8 mouse cellular contexts compared by ENCODE assay signal in the genomic region with DNA sequence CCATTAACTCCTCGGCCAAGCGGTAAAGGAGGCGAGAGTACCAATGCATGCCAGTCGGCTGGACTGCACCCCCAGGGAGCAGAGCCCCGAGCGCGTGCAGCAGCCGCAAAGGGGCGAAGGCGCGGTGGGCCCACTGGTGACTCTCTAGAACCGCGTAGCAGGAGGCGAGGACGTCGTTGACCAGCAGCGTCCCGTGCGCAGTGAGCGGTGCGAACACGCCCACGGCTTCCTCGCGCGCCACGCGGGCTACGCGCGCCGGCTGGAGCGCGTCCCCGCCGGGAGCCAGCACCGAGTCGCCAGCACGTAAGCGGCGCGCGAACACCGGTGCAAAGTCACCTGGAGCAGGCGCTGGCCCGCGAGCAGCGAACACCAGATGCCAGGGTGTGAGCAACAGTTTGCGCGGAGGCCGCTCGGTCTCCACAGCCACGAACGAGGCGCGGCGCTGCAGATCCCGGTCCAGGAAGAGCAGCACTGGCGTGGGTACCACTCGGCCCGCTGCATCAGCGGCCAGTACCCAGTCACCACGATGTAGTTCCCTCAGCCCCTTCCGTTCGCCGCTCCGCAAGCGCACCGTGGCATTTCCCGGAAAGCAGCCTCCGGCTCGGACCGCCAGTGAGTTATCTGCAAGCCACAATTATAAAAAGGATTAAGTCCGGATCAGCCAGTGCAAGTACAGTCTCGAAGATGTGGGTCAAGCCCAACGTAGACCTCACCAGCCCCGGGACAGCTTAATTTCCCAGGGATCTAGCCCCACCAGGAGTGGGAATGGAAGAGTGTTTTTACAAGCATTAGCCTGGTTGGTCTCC. TPM values are rescaled to one million over a fixed set of nuclear protein-coding genes. Genes with fewer than 3 reads are reported as not detected.
DNase-seq lines count a peak whose midpoint lies in the region; ATAC-seq and TF ChIP-seq lines count a peak whose summit lies in the region.

A gene (minus strand): TSS at position 601 of the 806 bp plus-strand sequence.

- ATAC-seq in forebrain, embryonic 15.5 days (replicated peaks), result 0 out of 2 replicates have a peak, but pooled peaks have one; percentile 23
- ATAC-seq in kidney, embryonic 15.5 days (replicated peaks; ENCODE audit: low FRiP score), result no peak

- H3K9me3 ChIP-seq in forebrain, embryonic 15.5 days, result no peaks in the 10 kb centered on the region
- no peaks in the 10 kb centered on the region for H3K9me3 ChIP-seq in kidney, embryonic 15.5 days (replicated peaks)

- H3K36me3 ChIP-seq in spleen, adult 2 months (ENCODE audit: control insufficient read depth, insufficient read depth, low read length), result no peaks in the 10 kb centered on the region
- no peaks in the 10 kb centered on the region for H3K36me3 ChIP-seq in forebrain, embryonic 15.5 days
- no peaks in the 10 kb centered on the region for H3K36me3 ChIP-seq in kidney, embryonic 15.5 days

- no peak within 1 kb of the TSS for H3K27ac ChIP-seq in spleen, adult 2 months (ENCODE audit: insufficient read depth, low read length)
- H3K27ac ChIP-seq in forebrain, embryonic 15.5 days (replicated peaks), result no peak within 1 kb of the TSS
- no peak within 1 kb of the TSS for H3K27ac ChIP-seq in kidney, embryonic 15.5 days

- no peak for TF ChIP-seq CTCF in spleen, adult 2 months (IDR thresholded peaks at IDR 0.05; ENCODE audit: extremely low read depth, insufficient read depth, insufficient read length, insufficient replicate concordance)

- peak within 1 kb of the TSS; percentile 37 for H3K9ac ChIP-seq in forebrain, embryonic 15.5 days (replicated peaks)
- H3K9ac ChIP-seq in kidney, embryonic 15.5 days, result peak within 1 kb of the TSS; percentile 53

- peaks cover 13% of the 10 kb centered on the region for H3K4me1 ChIP-seq in spleen, adult 2 months (ENCODE audit: control insufficient read depth, insufficient read depth, insufficient read length)
- H3K4me1 ChIP-seq in forebrain, embryonic 15.5 days, result peaks cover 43% of the 10 kb centered on the region
- peaks cover 56% of the 10 kb centered on the region for H3K4me1 ChIP-seq in kidney, embryonic 15.5 days

- TF ChIP-seq POLR2A in spleen, adult 2 months (IDR thresholded peaks at IDR 0.05; ENCODE audit: low read depth, low read length), result no peak

- no peak for DNase-seq in spleen, adult 2 months (ENCODE audit: low read depth in 1 of 2, low spot score in 2 of 2)
- no peak for DNase-seq in spleen, adult 12 weeks (ENCODE audit: low spot score)
- peak; percentile 68 for DNase-seq in brain, adult 2 months (ENCODE audit: low read depth, low spot score)
- DNase-seq in lung, postnatal 10 days, result peak; percentile 47
- DNase-seq in right cerebral cortex, adult 2 months (ENCODE audit: low spot score in 2 of 2), result peak; percentile 41 to 45
- DNase-seq in ovary, postnatal 14 days (ENCODE audit: low spot score), result no peak

- under 1% methylated on average over 77 of the region's 77 CpGs for WGBS in spleen, adult 2 months
- WGBS in forebrain, embryonic 15.5 days, result under 1% methylated on average over 77 of the region's 77 CpGs
- under 1% methylated on average over 77 of the region's 77 CpGs for WGBS in kidney, embryonic 15.5 days

- peaks cover 26% of the 10 kb centered on the region for H3K27me3 ChIP-seq in spleen, adult 2 months (ENCODE audit: control insufficient read depth, insufficient read depth, low read length)
- peaks cover 79% of the 10 kb centered on the region for H3K27me3 ChIP-seq in forebrain, embryonic 15.5 days
- peaks cover 81% of the 10 kb centered on the region for H3K27me3 ChIP-seq in kidney, embryonic 15.5 days

- peak within 1 kb of the TSS; percentile 60 for H3K4me3 ChIP-seq in spleen, adult 2 months (ENCODE audit: extremely low read depth, insufficient read depth, insufficient read length)
- peak within 1 kb of the TSS; percentile 49 for H3K4me3 ChIP-seq in forebrain, embryonic 15.5 days
- peak within 1 kb of the TSS; percentile 58 for H3K4me3 ChIP-seq in kidney, embryonic 15.5 days (replicated peaks)

- peak within 1 kb of the TSS; percentile 94 for H3K4me2 ChIP-seq in forebrain, embryonic 15.5 days (replicated peaks)
- H3K4me2 ChIP-seq in kidney, embryonic 15.5 days, result peak within 1 kb of the TSS; percentile 99

RNA-seq across cellular contexts. Expression of the gene that starts here (rescaled TPM):
- polyA plus RNA-seq in spleen, adult 2 months (2012; rRNA removed), result 5.4 and 6.0 TPM in 2 replicates
- polyA plus RNA-seq in forebrain, embryonic 15.5 days (2015; fragmentation: Nextera tagmentation; extraction: Ambion mirVana), result 42.7 and 46.4 TPM in 2 replicates
- 20.0 and 20.5 TPM in 2 replicates for polyA plus RNA-seq in kidney, embryonic 15.5 days (2015; fragmentation: Nextera tagmentation; extraction: Ambion mirVana)

Comparison
In these comparisons a context has a peak if more than half of its experiments do, and no peak if none do; other contexts are left out.
1. DNase-seq: peak in brain, adult 2 months (single experiment), lung, postnatal 10 days (single experiment) and right cerebral cortex, adult 2 months (2 of 2); none in spleen, adult 2 months (0 of 2), spleen, adult 12 weeks (single experiment) and ovary, postnatal 14 days (single experiment).
2. Peak in every context shown above with its lines, with median percentiles within 50 percentile points of each other: H3K4me3 ChIP-seq.